ENCODE assay signal across 14 mouse cellular contexts in genomic region chr5:117979082-117979481, GRCm38 (mm10). TPM values are rescaled to one million over a fixed set of nuclear protein-coding genes. Genes with fewer than 3 reads are reported as not detected.
DNase-seq lines count a peak whose midpoint lies in the region; ATAC-seq and TF ChIP-seq lines count a peak whose summit lies in the region.
"Had no signal": no experiment of that assay in that cellular context is flagged by ENCODE, and none has a peak within 500 bp of the region (broad histone marks: within the 10 kb centered on the region; RNA-seq: fewer than 3 reads in every experiment).

No protein-coding gene starts in this region.

- H3K27ac ChIP-seq in kidney, adult 2 months (ENCODE audit: insufficient read depth, low read depth, low read length), result no peak overlapping the region
- H3K27ac ChIP-seq in kidney, embryonic 16.5 days (ENCODE audit: low read length), result no peak overlapping the region
- H3K27ac ChIP-seq in embryonic facial prominence, embryonic 10.5 days (replicated peaks), result no peak overlapping the region
- H3K27ac ChIP-seq in hindbrain, embryonic 13.5 days, result no peak overlapping the region; the same call in 1 of the 2 replicates
- no peak overlapping the region for H3K27ac ChIP-seq in midbrain, embryonic 12.5 days (replicated peaks)
- H3K27ac ChIP-seq: heart, adult 2 months; limb, embryonic 15.5 days had no signal

- ATAC-seq in kidney, embryonic 16.5 days (ENCODE audit: low FRiP score, low TSS enrichment), result no peak
- no peak for ATAC-seq in hindbrain, embryonic 13.5 days (ENCODE audit: low FRiP score)
- no peak for ATAC-seq in midbrain, embryonic 12.5 days (ENCODE audit: low FRiP score, low read depth)
- ATAC-seq: activated CD4-positive, CD25-positive, alpha-beta regulatory T cell, adult 4 months had no signal

- TF ChIP-seq POLR2A in kidney, adult 2 months (IDR thresholded peaks at IDR 0.05; ENCODE audit: low read depth, low read length), result no peak

- no peak for TF ChIP-seq CTCF in kidney, adult 2 months (conservative IDR thresholded peaks at IDR 0.05; ENCODE audit: insufficient read depth, insufficient read length, low read depth, low read length)

- H3K4me3 ChIP-seq in kidney, adult 2 months (ENCODE audit: insufficient read depth, low read depth, low read length), result no peak overlapping the region
- H3K4me3 ChIP-seq in kidney, embryonic 16.5 days (ENCODE audit: low read length), result no peak overlapping the region
- peak overlapping the region; percentile 91; the same call in 1 of the 2 replicates for H3K4me3 ChIP-seq in embryonic facial prominence, embryonic 10.5 days
- peak overlapping the region; percentile 99 for H3K4me3 ChIP-seq in hindbrain, embryonic 13.5 days
- no peak overlapping the region for H3K4me3 ChIP-seq in midbrain, embryonic 12.5 days
- H3K4me3 ChIP-seq: heart, adult 2 months had no signal

- no peaks in the 10 kb centered on the region for H3K36me3 ChIP-seq in kidney, adult 2 months (ENCODE audit: control insufficient read depth, insufficient read depth, low read length)
- H3K36me3 ChIP-seq in kidney, embryonic 16.5 days (ENCODE audit: insufficient read depth, low read length), result peaks cover 33% of the 10 kb centered on the region
- H3K36me3 ChIP-seq in embryonic facial prominence, embryonic 10.5 days (replicated peaks), result peaks cover 57% of the 10 kb centered on the region
- peaks cover 46% of the 10 kb centered on the region for H3K36me3 ChIP-seq in hindbrain, embryonic 13.5 days
- H3K36me3 ChIP-seq in midbrain, embryonic 12.5 days, result peaks cover 51% of the 10 kb centered on the region

- no peak overlapping the region for H3K4me2 ChIP-seq in kidney, embryonic 16.5 days (replicated peaks; ENCODE audit: low read depth, low read length)
- H3K4me2 ChIP-seq in hindbrain, embryonic 13.5 days, result peak overlapping the region; percentile 71
- H3K4me2 ChIP-seq in midbrain, embryonic 12.5 days (replicated peaks), result peak overlapping the region; percentile 82; the same call in 1 of the 2 replicates

- H3K27me3 ChIP-seq in kidney, adult 2 months (replicated peaks; ENCODE audit: control insufficient read depth, insufficient read depth, low read length), result no peaks in the 10 kb centered on the region
- no peaks in the 10 kb centered on the region for H3K27me3 ChIP-seq in kidney, embryonic 16.5 days (ENCODE audit: insufficient read depth, low read length)
- no peaks in the 10 kb centered on the region for H3K27me3 ChIP-seq in embryonic facial prominence, embryonic 10.5 days (replicated peaks; ENCODE audit: low read depth, poor library complexity, severe bottlenecking)
- H3K27me3 ChIP-seq in hindbrain, embryonic 13.5 days, result no peaks in the 10 kb centered on the region
- H3K27me3 ChIP-seq in midbrain, embryonic 12.5 days, result no peaks in the 10 kb centered on the region
- H3K27me3 ChIP-seq: limb, embryonic 15.5 days had no signal

- no peak overlapping the region for H3K9ac ChIP-seq in kidney, embryonic 16.5 days (replicated peaks; ENCODE audit: low read length)
- peak overlapping the region; percentile 99; the same call in 1 of the 2 replicates for H3K9ac ChIP-seq in hindbrain, embryonic 13.5 days
- H3K9ac ChIP-seq in midbrain, embryonic 12.5 days (replicated peaks), result no peak overlapping the region
- H3K9ac ChIP-seq: limb, embryonic 15.5 days had no signal

- no peaks in the 10 kb centered on the region for H3K9me3 ChIP-seq in kidney, embryonic 16.5 days (ENCODE audit: low read length)
- H3K9me3 ChIP-seq in embryonic facial prominence, embryonic 10.5 days, result no peaks in the 10 kb centered on the region
- no peaks in the 10 kb centered on the region for H3K9me3 ChIP-seq in hindbrain, embryonic 13.5 days
- H3K9me3 ChIP-seq in midbrain, embryonic 12.5 days, result no peaks in the 10 kb centered on the region
- H3K9me3 ChIP-seq: limb, embryonic 15.5 days had no signal

- peak; percentile 42 for DNase-seq in kidney, adult 2 months
- DNase-seq in embryonic facial prominence, embryonic 10.5 days (ENCODE audit: low spot score), result no peak
- DNase-seq in adrenal gland, postnatal 14 days, result no peak
- no peak for DNase-seq in heart, adult 11 months
- DNase-seq in adrenal gland, adult 8-10 months, result no peak
- DNase-seq: B cell, adult 2 months; heart, adult 2 months; heart, postnatal 36 days had no signal

- WGBS in kidney, adult 2 months, result 42% methylated on average over 5 of the region's 5 CpGs
- WGBS in kidney, embryonic 16.5 days, result 60% methylated on average over 5 of the region's 5 CpGs
- WGBS in embryonic facial prominence, embryonic 10.5 days, result 84% methylated on average over 5 of the region's 5 CpGs
- 50% methylated on average over 5 of the region's 5 CpGs for WGBS in hindbrain, embryonic 13.5 days
- WGBS in midbrain, embryonic 12.5 days, result 75% methylated on average over 5 of the region's 5 CpGs

- peaks cover 14% of the 10 kb centered on the region; the same call in 1 of the 2 replicates for H3K4me1 ChIP-seq in kidney, adult 2 months (ENCODE audit: control insufficient read depth, insufficient read depth, low read length)
- peaks cover 21% of the 10 kb centered on the region for H3K4me1 ChIP-seq in kidney, embryonic 16.5 days (ENCODE audit: insufficient read depth, low read length)
- peaks cover 23% of the 10 kb centered on the region for H3K4me1 ChIP-seq in embryonic facial prominence, embryonic 10.5 days
- H3K4me1 ChIP-seq in hindbrain, embryonic 13.5 days (replicated peaks), result peaks cover 56% of the 10 kb centered on the region
- peaks cover 45% of the 10 kb centered on the region for H3K4me1 ChIP-seq in midbrain, embryonic 12.5 days

RNA-seq across cellular contexts. Expression of gene Fbxo21, which starts 2.6 kb away (rescaled TPM):
- 67.4 and 75.6 TPM in 2 replicates for polyA plus RNA-seq in kidney, adult 2 months (2012; rRNA removed)
- 85.6 and 87.5 TPM in 2 replicates for polyA plus RNA-seq in kidney, embryonic 16.5 days (2015; fragmentation: Nextera tagmentation; extraction: Ambion mirVana)
- 99.0 and 102 TPM in 2 replicates for polyA plus RNA-seq in embryonic facial prominence, embryonic 10.5 days (2016; fragmentation: Nextera tagmentation; extraction: Ambion mirVana)
- polyA plus RNA-seq in hindbrain, embryonic 13.5 days (2015; fragmentation: Nextera tagmentation; extraction: Ambion mirVana), result 141 and 149 TPM in 2 replicates
- polyA plus RNA-seq in midbrain, embryonic 12.5 days (2016; fragmentation: Nextera tagmentation; extraction: Ambion mirVana), result 146 and 153 TPM in 2 replicates
- 77.8 and 121 TPM in 2 replicates for total RNA-seq in adrenal gland, postnatal 14 days (2021)
- total RNA-seq in adrenal gland, adult 8-10 months (2022), result 100 to 1,000 TPM in 1 of 4 experiments, 10 to 100 TPM in 3; 63.9 to 114 (median 85.5) TPM

RNA-seq across cellular contexts. Expression of gene Tesc, which starts 48.5 kb away (rescaled TPM):
- 33.3 and 38.1 TPM in 2 replicates for polyA plus RNA-seq in kidney, adult 2 months (2012; rRNA removed)
- 20.9 and 23.9 TPM in 2 replicates for polyA plus RNA-seq in kidney, embryonic 16.5 days (2015; fragmentation: Nextera tagmentation; extraction: Ambion mirVana)
- 0.20 and 1.6 TPM in 2 replicates for polyA plus RNA-seq in embryonic facial prominence, embryonic 10.5 days (2016; fragmentation: Nextera tagmentation; extraction: Ambion mirVana)
- polyA plus RNA-seq in hindbrain, embryonic 13.5 days (2015; fragmentation: Nextera tagmentation; extraction: Ambion mirVana), result 1.6 and 2.0 TPM in 2 replicates
- polyA plus RNA-seq in midbrain, embryonic 12.5 days (2016; fragmentation: Nextera tagmentation; extraction: Ambion mirVana), result 1.5 and 1.8 TPM in 2 replicates
- 78.8 and 80.8 TPM in 2 replicates for total RNA-seq in adrenal gland, postnatal 14 days (2021)
- 100 to 1,000 TPM; 229 to 287 (median 252) TPM for total RNA-seq in adrenal gland, adult 8-10 months (2022)
- total RNA-seq: MEL had no signal

Comparison
In these comparisons a context has a peak if more than half of its experiments do, and no peak if none do; other contexts are left out.
1. H3K4me3 ChIP-seq: peak in embryonic facial prominence, embryonic 10.5 days (single experiment) and hindbrain, embryonic 13.5 days (single experiment); none in kidney, adult 2 months (single experiment), kidney, embryonic 16.5 days (single experiment) and midbrain, embryonic 12.5 days (single experiment).